ENCODE assay signal across 23 mouse cellular contexts in genomic region chr7:78409970-78410369, GRCm38 (mm10).
DNase-seq lines count a peak whose midpoint lies in the region; ATAC-seq lines count a peak whose summit lies in the region.
"Had no signal": no experiment of that assay in that cellular context is flagged by ENCODE, and none has a peak within 500 bp of the region (broad histone marks: within the 10 kb centered on the region; RNA-seq: fewer than 3 reads in every experiment).

No protein-coding gene starts in this region.

- H3K4me2 ChIP-seq in hindbrain, embryonic 14.5 days (replicated peaks) = no peak overlapping the region
- H3K4me2 ChIP-seq: heart, embryonic 11.5 days; heart, embryonic 15.5 days; hindbrain, embryonic 15.5 days had no signal

- DNase-seq in frontal cortex, postnatal 36 days (ENCODE audit: low spot score in 2 of 2) = peak; percentile 45 to 47
- no peak for DNase-seq in frontal cortex, postnatal 14 days (ENCODE audit: low spot score in 2 of 2)
- DNase-seq in retina, adult 2 months (ENCODE audit: low read depth, low spot score) = peak; percentile 15
- no peak for DNase-seq in retina, embryonic 14.5 days (ENCODE audit: low spot score)
- DNase-seq in gonadal fat pad, adult 2 months (ENCODE audit: low read depth) = peak; percentile 94
- no peak for DNase-seq in heart, postnatal 36 days
- no peak for DNase-seq in hindbrain, embryonic 14.5 days (ENCODE audit: low spot score)
- DNase-seq: adrenal gland, postnatal 14 days; cerebellum, adult 18-20 months; cerebellum, postnatal 10 days; gastrocnemius, adult 2 months; gastrocnemius, postnatal 25 days; heart, adult 18-20 months; heart, postnatal 14 days had no signal

- H3K27ac ChIP-seq in hindbrain, embryonic 14.5 days = no peak overlapping the region
- H3K27ac ChIP-seq: embryonic facial prominence, embryonic 10.5 days; forebrain, embryonic 10.5 days; gastrocnemius, adult 2 months; heart, embryonic 15.5 days; hindbrain, embryonic 10.5 days; hindbrain, embryonic 15.5 days had no signal

- H3K4me3 ChIP-seq in hindbrain, embryonic 14.5 days (replicated peaks; ENCODE audit: low read length) = no peak overlapping the region
- H3K4me3 ChIP-seq: embryonic facial prominence, embryonic 10.5 days; forebrain, embryonic 10.5 days; gastrocnemius, adult 2 months; heart, embryonic 15.5 days; hindbrain, embryonic 10.5 days; hindbrain, embryonic 15.5 days had no signal

- H3K9me3 ChIP-seq in hindbrain, embryonic 14.5 days (ENCODE audit: control insufficient read depth, low read length) = no peaks in the 10 kb centered on the region
- H3K9me3 ChIP-seq: embryonic facial prominence, embryonic 10.5 days; forebrain, embryonic 10.5 days; heart, embryonic 15.5 days; hindbrain, embryonic 10.5 days; hindbrain, embryonic 15.5 days had no signal

- no peaks in the 10 kb centered on the region for H3K36me3 ChIP-seq in hindbrain, embryonic 14.5 days (replicated peaks; ENCODE audit: control insufficient read depth, insufficient read depth)
- H3K36me3 ChIP-seq: embryonic facial prominence, embryonic 10.5 days; forebrain, embryonic 10.5 days; heart, embryonic 15.5 days; hindbrain, embryonic 10.5 days; hindbrain, embryonic 15.5 days had no signal

- 83% methylated on average over 5 of the region's 5 CpGs for whole genome bisulfite sequencing in hindbrain, embryonic 14.5 days

- no peak overlapping the region for H3K9ac ChIP-seq in hindbrain, embryonic 14.5 days
- H3K9ac ChIP-seq: heart, embryonic 15.5 days; hindbrain, embryonic 15.5 days had no signal

- H3K4me1 ChIP-seq in hindbrain, embryonic 14.5 days (replicated peaks; ENCODE audit: control insufficient read depth, insufficient read depth, low read length) = no peaks in the 10 kb centered on the region
- H3K4me1 ChIP-seq: embryonic facial prominence, embryonic 10.5 days; forebrain, embryonic 10.5 days; heart, embryonic 15.5 days; hindbrain, embryonic 10.5 days; hindbrain, embryonic 15.5 days had no signal

- H3K27me3 ChIP-seq in hindbrain, embryonic 14.5 days (ENCODE audit: control insufficient read depth, insufficient read depth, low read length) = no peaks in the 10 kb centered on the region
- H3K27me3 ChIP-seq: heart, embryonic 15.5 days; hindbrain, embryonic 15.5 days had no signal

- no peak for ATAC-seq in hindbrain, embryonic 14.5 days (ENCODE audit: low FRiP score)
- ATAC-seq: activated CD4-positive, CD25-positive, alpha-beta regulatory T cell, adult 4 months; forebrain, embryonic 14.5 days; Patski had no signal

- intact Hi-C loops in heart, postnatal 36 days (cut with DNase I) = no loop called here

Comparison
In these comparisons a context has a peak if more than half of its experiments do, and no peak if none do; other contexts are left out.
1. DNase-seq: peak in frontal cortex, postnatal 36 days (2 of 2), retina, adult 2 months (single experiment) and gonadal fat pad, adult 2 months (single experiment); none in frontal cortex, postnatal 14 days (0 of 2), retina, embryonic 14.5 days (single experiment), heart, postnatal 36 days (0 of 2) and hindbrain, embryonic 14.5 days (single experiment).